In the genomic region with DNA sequence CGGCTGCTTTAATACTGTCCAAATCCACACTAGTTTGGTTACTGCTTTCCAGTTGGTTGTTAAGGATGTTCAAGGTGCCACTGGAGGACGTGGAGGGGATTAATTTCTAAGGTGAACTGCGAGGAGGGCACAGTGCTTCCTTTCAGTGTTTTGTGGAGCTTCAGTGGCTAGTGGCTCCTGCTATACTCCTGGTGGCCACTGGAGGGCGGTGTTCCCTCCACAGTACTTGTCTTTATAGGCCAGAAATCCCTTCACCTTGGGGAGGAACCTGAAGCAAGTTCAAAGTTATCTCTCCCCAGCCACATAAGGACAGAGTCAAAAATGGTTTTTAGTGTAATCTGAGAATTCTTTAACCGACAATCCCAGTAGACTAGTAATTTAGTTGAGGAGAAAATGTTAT, we compare ENCODE assay signal across 8 mouse cellular contexts.
DNase-seq lines count a peak whose midpoint lies in the region; TF ChIP-seq lines count a peak whose summit lies in the region.

No protein-coding gene starts in this region.

- no peaks in the 10 kb centered on the region for H3K4me1 ChIP-seq in small intestine, adult 2 months (ENCODE audit: control insufficient read depth, insufficient read depth, insufficient read length, low read length)

- H3K27me3 ChIP-seq in small intestine, adult 2 months (ENCODE audit: control insufficient read depth, insufficient read depth, low read length): no peaks in the 10 kb centered on the region

- TF ChIP-seq POLR2A in small intestine, adult 2 months (IDR thresholded peaks at IDR 0.05; ENCODE audit: low read depth, low read length): no peak

- peaks cover 61% of the 10 kb centered on the region for H3K36me3 ChIP-seq in small intestine, adult 2 months (ENCODE audit: control insufficient read depth, insufficient read depth, low read length)

- TF ChIP-seq CTCF in small intestine, adult 2 months (IDR thresholded peaks at IDR 0.05; ENCODE audit: extremely low read depth, insufficient read length, insufficient replicate concordance, low read depth, low read length): peak; percentile 83; the same call in 1 of the 2 replicates

- 37% methylated on average over 5 of the region's 5 CpGs for whole genome bisulfite sequencing in small intestine, adult 2 months

- H3K27ac ChIP-seq in small intestine, adult 2 months (ENCODE audit: insufficient read depth, low read depth, low read length): no peak overlapping the region

- peak; percentile 40 for DNase-seq in gastrocnemius, adult 18-20 months (ENCODE audit: low spot score)
- no peak for DNase-seq in gastrocnemius, postnatal 25 days
- DNase-seq in MN1 (ENCODE audit: low spot score): peak; percentile 55
- DNase-seq in cerebellum, adult 18-20 months: peak; percentile 62 to 74
- peak; percentile 57 to 68 for DNase-seq in frontal cortex, postnatal 36 days (ENCODE audit: low spot score in 2 of 2)
- peak; percentile 67 for DNase-seq in layer of hippocampus, adult 9-10 months (ENCODE audit: low spot score)
- DNase-seq in lung, postnatal 36 days: peak; percentile 73

- H3K4me3 ChIP-seq in small intestine, adult 2 months (ENCODE audit: low read depth, low read length): no peak overlapping the region
